8 mouse cellular contexts compared by ENCODE assay signal in genomic region chr19:7436061-7436970, GRCm38 (mm10). TPM values are rescaled to one million over a fixed set of nuclear protein-coding genes. Genes with fewer than 3 reads are reported as not detected.
DNase-seq lines count a peak whose midpoint lies in the region; ATAC-seq and TF ChIP-seq lines count a peak whose summit lies in the region.

No protein-coding gene starts in this region.

- H3K27ac ChIP-seq in gastrocnemius, adult 2 months = no peak overlapping the region
- peak overlapping the region; percentile 75 for H3K27ac ChIP-seq in forebrain, embryonic 15.5 days (replicated peaks)
- H3K27ac ChIP-seq in midbrain, embryonic 15.5 days = peak overlapping the region; percentile 64

- no peak overlapping the region for H3K9ac ChIP-seq in forebrain, embryonic 15.5 days (replicated peaks)
- no peak overlapping the region for H3K9ac ChIP-seq in midbrain, embryonic 15.5 days

- H3K27me3 ChIP-seq in forebrain, embryonic 15.5 days = no peaks in the 10 kb centered on the region
- no peaks in the 10 kb centered on the region for H3K27me3 ChIP-seq in midbrain, embryonic 15.5 days (replicated peaks)

- H3K4me1 ChIP-seq in forebrain, embryonic 15.5 days = peaks cover 21% of the 10 kb centered on the region
- peaks cover 5% of the 10 kb centered on the region; the same call in 1 of the 2 replicates for H3K4me1 ChIP-seq in midbrain, embryonic 15.5 days

- H3K4me2 ChIP-seq in forebrain, embryonic 15.5 days (replicated peaks) = no peak overlapping the region
- H3K4me2 ChIP-seq in midbrain, embryonic 15.5 days = no peak overlapping the region

- no peak for DNase-seq in gastrocnemius, adult 2 months
- no peak for DNase-seq in gastrocnemius, adult 8-10 months (ENCODE audit: low spot score in 2 of 2)
- peak; percentile 83 for DNase-seq in 416B (ENCODE audit: low read depth)
- peak; percentile 93 for DNase-seq in NIH3T3 (ENCODE audit: low read depth)
- DNase-seq in kidney, adult 9 months = peak; percentile 85
- no peak for DNase-seq in urinary bladder, postnatal 4 days (ENCODE audit: low spot score in 2 of 2)

- WGBS in forebrain, embryonic 15.5 days = 70% methylated on average over 5 of the region's 5 CpGs
- 69% methylated on average over 5 of the region's 5 CpGs for WGBS in midbrain, embryonic 15.5 days

- ATAC-seq in forebrain, embryonic 15.5 days (replicated peaks) = peak; percentile 69
- peak; percentile 65 for ATAC-seq in midbrain, embryonic 15.5 days (replicated peaks)

- peak; percentile 86 for TF ChIP-seq CTCF in gastrocnemius, adult 2 months (IDR thresholded peaks at IDR 0.05)

- peaks cover 36% of the 10 kb centered on the region for H3K36me3 ChIP-seq in forebrain, embryonic 15.5 days
- H3K36me3 ChIP-seq in midbrain, embryonic 15.5 days (replicated peaks) = peaks cover 24% of the 10 kb centered on the region

- H3K4me3 ChIP-seq in gastrocnemius, adult 2 months = no peak overlapping the region
- no peak overlapping the region for H3K4me3 ChIP-seq in forebrain, embryonic 15.5 days
- H3K4me3 ChIP-seq in midbrain, embryonic 15.5 days = no peak overlapping the region

- no peaks in the 10 kb centered on the region for H3K9me3 ChIP-seq in forebrain, embryonic 15.5 days
- H3K9me3 ChIP-seq in midbrain, embryonic 15.5 days = no peaks in the 10 kb centered on the region

- intact Hi-C loops in gastrocnemius, adult 2 months (cut with DNase I) = loop anchor here (5.0 kb wide), 1 partner anchor 204 kb away; no protein-coding TSS in a partner anchor

RNA-seq across cellular contexts. Expression of gene 2700081O15Rik, which starts 18.9 kb away (rescaled TPM):
- 1 to 10 TPM; 5.3 to 5.9 TPM for total RNA-seq in gastrocnemius, adult 2 months (2021)
- 1 to 10 TPM; 3.1 to 4.1 (median 3.8) TPM for total RNA-seq in gastrocnemius, adult 8-10 months (2022)
- polyA plus RNA-seq in forebrain, embryonic 15.5 days (2015; fragmentation: Nextera tagmentation; extraction: Ambion mirVana) = 27.8 and 29.3 TPM in 2 replicates
- polyA plus RNA-seq in midbrain, embryonic 15.5 days (2015; fragmentation: Nextera tagmentation; extraction: Ambion mirVana) = 15.9 and 16.0 TPM in 2 replicates

RNA-seq across cellular contexts. Expression of gene Rtn3, which starts 46.8 kb away (rescaled TPM):
- total RNA-seq in gastrocnemius, adult 2 months (2021) = 10 to 100 TPM; 30.6 to 37.7 TPM
- 10 to 100 TPM; 26.8 to 30.2 (median 27.1) TPM for total RNA-seq in gastrocnemius, adult 8-10 months (2022)
- polyA plus RNA-seq in forebrain, embryonic 15.5 days (2015; fragmentation: Nextera tagmentation; extraction: Ambion mirVana) = 517 and 533 TPM in 2 replicates
- polyA plus RNA-seq in midbrain, embryonic 15.5 days (2015; fragmentation: Nextera tagmentation; extraction: Ambion mirVana) = 644 and 648 TPM in 2 replicates

RNA-seq across cellular contexts. Expression of gene Spindoc, which starts 53.5 kb away (rescaled TPM):
- 1 to 10 TPM; 8.0 to 10.0 TPM for total RNA-seq in gastrocnemius, adult 2 months (2021)
- total RNA-seq in gastrocnemius, adult 8-10 months (2022) = 1 to 10 TPM; 6.8 to 8.6 (median 7.3) TPM
- polyA plus RNA-seq in forebrain, embryonic 15.5 days (2015; fragmentation: Nextera tagmentation; extraction: Ambion mirVana) = 38.7 and 43.9 TPM in 2 replicates
- polyA plus RNA-seq in midbrain, embryonic 15.5 days (2015; fragmentation: Nextera tagmentation; extraction: Ambion mirVana) = 35.6 and 40.3 TPM in 2 replicates

RNA-seq across cellular contexts. Expression of gene Atl3, which starts 57.5 kb away (rescaled TPM):
- total RNA-seq in gastrocnemius, adult 2 months (2021) = 1 to 10 TPM; 7.8 to 8.5 TPM
- 1 to 10 TPM; 5.6 to 8.0 (median 7.1) TPM for total RNA-seq in gastrocnemius, adult 8-10 months (2022)
- 6.4 and 8.1 TPM in 2 replicates for polyA plus RNA-seq in forebrain, embryonic 15.5 days (2015; fragmentation: Nextera tagmentation; extraction: Ambion mirVana)
- 6.5 TPM in 2 replicates for polyA plus RNA-seq in midbrain, embryonic 15.5 days (2015; fragmentation: Nextera tagmentation; extraction: Ambion mirVana)

Comparison
In these comparisons a context has a peak if more than half of its experiments do, and no peak if none do; other contexts are left out.
1. DNase-seq: peak in 416B (single experiment), NIH3T3 (single experiment) and kidney, adult 9 months (single experiment); none in gastrocnemius, adult 2 months (single experiment), gastrocnemius, adult 8-10 months (0 of 2) and urinary bladder, postnatal 4 days (0 of 2).